Mouse (Mus musculus) liver, adult 10 weeks (tissue): ENCODE results near the gene Tmc1. TPM values are rescaled to one million over a fixed set of nuclear protein-coding genes. Genes with fewer than 3 reads are reported as not detected.

Experiments used
- polyA plus RNA-seq: library from polyadenylated mRNA; stranded (reverse); fragments of 350-450 nt; fragmentation: Illumina TruSeq; extraction: RNeasy Lipid Tissue Mini Kit (QIAGEN cat#74804); gene quantifications from one replicate; pipeline ENCODE4 v1.2.3, GENCODE M21; 2014; ENCODE audit warnings: low read depth, low replicate concordance

Tmc1 gene
- not detected for polyA plus RNA-seq

GRCm38 (mm10) chr19:20953874-20954273 is at the start of gene Tmc1:
TSS of gene Tmc1 (minus strand) at chr19:20954202.

Other genes with a start within 250 kb of the Tmc1 start
- 370 TPM for gene Aldh1a7, start 226.6 kb downstream of the Tmc1 start, polyA plus RNA-seq